Mouse (Mus musculus) inflammation-experienced regulatory T-cells, adult 6 months (primary cell): ENCODE data around the gene Pold1. TPM values are rescaled to one million over a fixed set of nuclear protein-coding genes. Genes with fewer than 3 reads are reported as not detected.

Experiments
- ATAC-seq: one replicate; pipeline ENCODE4 v1.8.0; 2017
- polyA plus RNA-seq, 3 experiments: library from polyadenylated mRNA; unstranded; fragments of 100-300 nt; shearing (Covaris generic); gene quantifications; one replicate each; pipeline ENCODE4 v1.2.1; 2017

Pold1 gene
- polyA plus RNA-seq, 3 experiments from 2014 or later = 21.0 to 32.4 (median 21.4) TPM

DNA sequence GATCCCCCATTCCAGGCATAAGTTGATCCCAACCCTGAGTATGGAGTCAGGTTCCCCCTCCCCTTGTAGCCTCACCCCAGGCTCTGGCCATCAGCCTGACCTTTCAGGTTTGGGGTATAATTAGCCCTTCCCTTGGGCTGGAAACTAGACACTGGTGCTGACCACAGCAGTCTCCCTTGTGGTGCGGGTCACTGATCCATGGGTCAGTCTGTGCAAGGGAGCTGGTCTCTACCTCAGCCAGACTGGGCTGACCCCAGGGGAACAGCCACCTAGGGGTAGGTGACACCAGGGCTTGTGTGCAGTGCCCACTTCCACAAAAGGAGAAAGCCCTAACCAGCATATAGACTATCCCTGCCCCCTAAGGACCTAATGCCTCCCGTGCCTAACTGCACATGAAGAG lies 25.6 kb downstream of the Pold1 start:
- ATAC-seq = no peak

DNA sequence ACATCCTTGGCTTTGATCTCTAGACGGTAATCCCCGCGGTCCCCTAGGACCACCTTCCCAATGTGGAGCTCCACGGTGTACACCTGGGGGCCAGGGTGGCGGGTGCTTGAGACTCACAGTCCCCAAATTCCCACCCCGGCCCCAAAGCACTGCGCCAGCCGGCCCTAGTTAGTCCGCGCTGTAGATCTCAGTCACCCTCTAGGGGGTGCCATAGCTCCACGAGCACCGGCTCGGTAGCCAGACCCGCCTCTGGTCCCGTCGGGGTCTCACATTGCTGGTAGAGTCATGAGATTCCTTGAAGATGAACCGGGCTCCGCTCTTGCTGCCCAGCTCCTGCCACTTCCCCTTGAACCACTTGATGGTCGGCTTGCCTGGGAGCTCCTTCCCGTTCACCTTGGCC lies 26.9 kb downstream of the Pold1 start:
- no peak for ATAC-seq

DNA sequence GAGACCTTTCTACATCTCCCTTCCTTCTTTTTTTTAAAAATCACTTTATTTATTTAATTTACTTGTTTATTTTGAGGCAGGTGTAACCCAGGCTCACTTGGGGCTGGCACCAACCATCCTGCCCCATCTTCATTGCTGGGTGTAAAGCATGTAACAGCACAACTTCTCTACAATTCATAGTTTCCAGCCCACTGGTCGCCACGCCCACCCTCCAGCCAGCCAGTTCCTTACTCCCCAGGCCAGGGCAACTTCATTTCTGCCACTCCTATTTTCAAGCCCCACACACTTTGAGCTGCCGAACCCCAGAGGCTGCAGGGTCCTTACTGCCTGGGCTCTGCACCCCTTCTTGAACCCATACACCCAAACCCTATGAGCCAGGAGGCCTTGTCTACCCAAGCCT lies 27.7 kb downstream of the Pold1 start:
- ATAC-seq = no peak

DNA sequence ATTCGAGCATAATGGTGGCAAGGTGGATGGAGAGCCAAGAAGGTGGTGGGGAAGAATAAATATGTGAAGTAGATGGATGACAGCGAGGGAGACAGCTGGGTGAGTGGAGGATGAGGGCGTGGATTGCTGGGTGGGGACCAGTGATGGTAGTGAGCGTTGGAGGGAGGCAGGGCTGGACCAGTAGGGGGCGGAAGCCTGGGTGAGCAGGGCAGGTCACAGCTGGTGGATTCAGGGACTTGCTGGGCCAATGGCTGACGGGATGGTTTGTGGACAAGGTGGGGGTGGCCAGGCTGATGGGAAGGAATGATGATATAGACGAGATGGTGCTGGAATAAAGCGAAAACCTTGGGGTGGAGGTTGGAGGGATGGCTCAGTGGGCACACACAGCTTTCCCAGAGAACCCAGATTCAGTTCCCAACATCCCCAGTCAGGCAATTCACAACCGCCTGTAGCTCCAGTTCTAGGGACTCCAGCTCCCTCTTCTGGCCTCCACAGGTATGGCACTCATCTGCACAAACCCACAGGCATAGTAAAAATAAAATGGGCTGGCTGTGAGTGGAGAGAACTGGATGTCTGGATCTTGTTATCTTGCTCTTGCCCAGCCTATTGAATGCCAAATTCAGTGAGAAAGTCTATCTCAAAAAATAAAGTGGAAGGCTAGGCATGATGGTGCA lies 29.3 kb downstream of the Pold1 start:
- ATAC-seq = no peak

DNA sequence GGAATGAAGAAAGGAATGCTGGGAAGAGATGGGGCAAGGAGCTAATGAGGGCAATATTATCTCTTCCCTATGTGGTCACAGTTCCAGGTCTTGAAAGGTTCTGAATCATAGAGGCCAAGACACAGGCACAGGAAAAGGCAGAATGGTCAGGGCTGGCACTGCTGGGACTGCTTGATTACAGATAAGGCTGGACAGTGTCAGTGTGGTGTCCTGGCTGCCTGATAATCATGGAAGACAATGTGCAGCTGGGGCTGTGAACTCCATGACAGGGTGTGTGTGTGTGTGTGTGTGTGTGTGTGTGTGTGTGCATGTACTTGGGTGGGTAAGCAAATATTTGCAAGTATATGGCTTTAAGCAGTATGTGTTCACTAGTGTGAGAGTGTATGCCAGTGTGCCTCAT lies 41.2 kb downstream of the Pold1 start:
- no peak for ATAC-seq

DNA sequence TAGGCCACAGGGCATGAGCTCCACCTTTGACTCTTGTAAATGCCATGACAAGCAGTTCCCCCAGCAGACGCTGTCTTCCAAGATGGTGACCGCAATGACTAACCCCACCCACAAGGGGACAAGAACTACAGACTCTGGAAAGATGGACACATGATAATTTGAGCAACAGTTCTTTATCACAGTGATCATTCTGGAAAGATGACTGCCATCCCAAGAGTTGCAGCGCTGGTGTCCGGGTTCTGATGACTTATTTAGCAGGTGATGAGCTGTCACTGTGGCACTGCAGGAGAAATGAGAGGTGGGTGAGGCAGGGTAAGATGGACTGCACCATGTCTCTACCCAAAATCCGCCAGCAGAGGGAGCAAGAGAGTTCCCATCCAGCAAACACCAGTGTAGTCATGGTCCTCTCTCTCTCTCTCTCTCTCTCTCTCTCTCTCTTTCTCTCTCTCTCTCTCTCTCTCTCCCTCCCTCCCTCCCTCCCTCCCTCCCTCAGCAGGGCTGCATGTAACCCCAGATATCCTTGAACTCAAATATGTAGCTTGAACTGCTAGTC lies 47.0 kb downstream of the Pold1 start:
- ATAC-seq = peak; percentile 80

DNA sequence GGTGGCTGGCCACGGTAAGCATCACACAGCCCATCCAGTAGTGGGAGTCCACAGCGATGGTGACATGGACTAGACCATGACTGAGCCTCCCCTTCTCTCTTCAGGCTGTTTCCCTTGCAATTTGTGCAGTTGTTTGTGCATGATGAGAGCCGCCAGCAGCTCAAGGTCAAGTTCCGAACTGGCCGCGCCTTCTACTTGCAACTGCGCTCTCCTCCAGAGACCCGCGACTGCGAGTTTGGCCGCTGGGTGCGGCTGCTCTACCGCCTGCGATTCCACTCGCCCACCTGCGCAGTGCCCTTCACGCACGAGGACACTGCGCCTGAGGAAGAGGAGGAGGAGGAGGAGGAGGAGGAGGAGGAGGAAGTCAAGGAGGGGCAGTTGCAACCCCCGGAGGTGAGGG lies 48.6 kb downstream of the Pold1 start:
- ATAC-seq = no peak

DNA sequence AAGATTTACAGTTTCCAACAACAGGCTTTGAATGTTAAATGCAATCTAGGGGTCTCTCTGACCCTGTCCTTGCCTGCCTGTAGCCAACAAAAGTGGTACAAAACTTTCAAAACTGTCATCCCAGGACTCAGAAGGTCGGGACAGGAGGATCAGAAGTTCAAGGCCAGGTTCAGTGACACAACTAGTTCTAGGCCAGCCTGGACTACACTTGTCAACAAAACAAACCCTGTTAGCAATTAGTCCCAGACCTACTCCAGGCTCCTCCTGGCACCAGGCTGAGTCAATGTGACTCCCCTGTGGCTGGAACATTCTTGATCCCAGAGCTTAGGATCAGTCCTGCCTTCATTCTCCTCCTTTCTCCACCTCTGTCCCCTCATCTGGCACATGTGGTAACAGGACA lies 49.7 kb downstream of the Pold1 start:
- no peak for ATAC-seq

DNA sequence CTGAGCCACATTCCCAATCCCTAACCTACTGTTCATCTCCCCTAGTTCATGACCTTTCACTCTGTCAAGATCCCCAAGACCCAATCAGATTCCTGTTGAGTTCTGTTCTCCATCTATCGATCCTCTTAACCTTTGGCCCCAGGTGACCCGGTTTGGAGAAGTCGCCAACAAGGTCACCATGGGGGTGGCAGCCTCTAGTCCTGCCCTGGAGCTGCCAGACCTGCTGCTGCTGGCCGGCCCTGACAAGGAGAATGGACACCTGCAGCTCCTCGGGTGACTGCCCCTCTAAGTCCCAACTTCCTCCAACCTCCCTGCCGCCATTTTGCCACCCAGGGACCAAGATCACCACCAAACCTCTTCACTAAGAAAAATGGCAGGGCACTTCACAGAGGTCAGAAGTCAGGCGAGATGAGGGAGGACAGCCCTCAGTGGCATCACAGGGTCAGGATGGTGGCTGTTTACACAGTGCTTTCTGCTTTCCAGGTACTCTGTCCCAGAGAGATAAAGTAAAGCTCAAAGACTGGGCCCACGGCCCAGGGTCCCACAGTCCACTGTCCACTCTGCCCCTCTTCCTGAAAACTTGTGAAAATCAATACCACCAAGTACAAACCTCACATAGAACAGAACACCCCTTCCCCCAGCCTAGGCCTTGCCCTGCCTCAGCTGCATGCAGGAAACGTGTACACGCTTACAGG lies 51.1 kb downstream of the Pold1 start:
- no peak for ATAC-seq

DNA sequence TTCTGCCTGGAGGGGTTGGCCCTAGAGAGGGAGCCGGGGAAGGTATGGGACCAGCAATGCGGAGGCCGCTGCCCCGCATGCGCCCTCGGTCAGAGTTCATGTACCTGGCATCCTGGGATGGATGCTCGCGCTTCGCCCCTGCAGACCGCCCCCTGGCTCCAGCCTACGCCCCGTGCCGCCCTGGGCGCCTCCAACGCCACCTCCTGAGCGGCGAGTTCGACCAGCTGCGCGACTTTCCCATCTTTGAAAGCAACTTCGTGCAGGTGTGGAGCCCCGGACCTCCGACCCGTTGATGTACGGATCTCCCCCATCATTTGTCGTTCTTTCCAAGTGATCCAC lies 51.9 kb downstream of the Pold1 start:
- ATAC-seq = no peak

DNA sequence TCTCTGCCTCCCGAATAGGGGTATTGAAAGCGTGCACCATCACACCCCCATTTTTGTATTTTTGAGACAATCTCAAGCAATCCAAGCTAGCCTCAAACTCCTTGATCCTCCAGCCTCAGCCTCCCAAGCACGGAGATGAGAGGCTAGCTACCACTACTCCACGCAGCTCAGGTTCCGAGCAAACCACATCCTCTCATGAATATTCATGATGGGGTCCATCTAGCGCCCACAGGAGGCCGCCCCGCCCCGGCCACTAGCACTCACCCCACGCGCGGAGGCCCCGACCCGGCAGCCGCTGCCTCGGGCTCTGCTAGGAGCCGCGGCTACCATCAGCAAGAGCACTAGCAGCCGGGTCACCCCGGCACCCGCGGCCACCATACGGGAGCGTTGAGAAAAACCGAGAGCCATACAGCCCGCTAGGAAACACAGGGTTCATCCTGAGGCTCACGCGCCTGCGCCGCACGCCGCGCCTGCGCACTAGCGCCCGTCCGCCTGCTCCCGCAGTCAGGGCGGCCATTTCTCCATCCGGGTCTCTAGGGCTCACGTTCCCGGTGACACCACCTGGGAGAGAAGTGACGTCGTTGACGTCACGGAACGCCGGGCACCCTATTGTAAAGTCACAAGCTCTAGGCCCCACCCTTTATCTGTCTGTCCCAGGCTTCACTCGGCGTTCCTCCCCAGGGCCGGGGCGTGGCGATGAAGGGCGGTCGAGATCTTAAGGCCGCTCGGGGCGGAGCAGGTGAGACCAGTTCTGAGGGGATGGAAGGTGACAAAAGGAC lies 52.5 kb downstream of the Pold1 start, which contains the start of the genes Emc10 and Fam71e1:
TSS of gene Emc10 (minus strand) at position 538 of the 779 bp plus-strand sequence.
TSS of gene Fam71e1 (plus strand) at position 590 of the 779 bp plus-strand sequence.
- ATAC-seq = peak; percentile 93

DNA sequence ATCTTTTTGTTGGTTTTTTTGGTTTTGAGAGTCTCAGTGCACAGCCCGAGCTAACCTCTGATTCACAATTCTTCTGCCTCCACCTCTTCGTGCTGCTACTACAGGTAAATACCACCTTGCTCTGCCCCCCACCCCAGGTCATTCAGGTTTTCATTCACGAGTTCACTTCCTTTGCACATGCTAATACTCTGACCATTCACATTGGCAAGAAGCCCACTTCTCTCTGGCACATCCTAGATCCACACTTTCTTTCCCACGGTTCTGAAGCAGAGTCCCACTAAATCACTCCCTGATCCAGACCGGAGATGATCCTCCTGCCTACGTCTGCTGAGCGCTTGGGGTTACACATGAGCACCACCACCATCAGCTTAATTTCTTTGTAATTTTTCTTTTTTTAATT lies 53.6 kb downstream of the Pold1 start:
- ATAC-seq = no peak

DNA sequence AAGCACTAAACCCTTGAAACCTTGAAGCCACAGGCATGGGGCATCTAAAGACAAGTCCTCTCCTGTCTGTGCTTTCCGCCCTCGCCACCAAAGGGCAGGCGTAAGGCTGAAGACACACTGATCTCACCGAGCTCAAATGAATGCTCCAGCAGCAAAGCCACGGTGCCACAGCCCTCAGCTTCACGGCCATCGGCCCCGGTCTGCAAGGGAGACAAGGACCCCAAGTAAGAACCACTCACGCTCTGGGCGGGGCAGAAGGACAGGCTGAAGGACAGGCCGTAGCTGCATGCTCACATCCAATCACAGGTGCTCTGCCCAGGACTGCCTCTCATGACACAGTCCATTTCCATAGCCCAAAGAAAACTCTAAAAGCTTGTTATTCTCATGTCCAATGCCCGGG lies 54.0 kb downstream of the Pold1 start:
- no peak for ATAC-seq

DNA sequence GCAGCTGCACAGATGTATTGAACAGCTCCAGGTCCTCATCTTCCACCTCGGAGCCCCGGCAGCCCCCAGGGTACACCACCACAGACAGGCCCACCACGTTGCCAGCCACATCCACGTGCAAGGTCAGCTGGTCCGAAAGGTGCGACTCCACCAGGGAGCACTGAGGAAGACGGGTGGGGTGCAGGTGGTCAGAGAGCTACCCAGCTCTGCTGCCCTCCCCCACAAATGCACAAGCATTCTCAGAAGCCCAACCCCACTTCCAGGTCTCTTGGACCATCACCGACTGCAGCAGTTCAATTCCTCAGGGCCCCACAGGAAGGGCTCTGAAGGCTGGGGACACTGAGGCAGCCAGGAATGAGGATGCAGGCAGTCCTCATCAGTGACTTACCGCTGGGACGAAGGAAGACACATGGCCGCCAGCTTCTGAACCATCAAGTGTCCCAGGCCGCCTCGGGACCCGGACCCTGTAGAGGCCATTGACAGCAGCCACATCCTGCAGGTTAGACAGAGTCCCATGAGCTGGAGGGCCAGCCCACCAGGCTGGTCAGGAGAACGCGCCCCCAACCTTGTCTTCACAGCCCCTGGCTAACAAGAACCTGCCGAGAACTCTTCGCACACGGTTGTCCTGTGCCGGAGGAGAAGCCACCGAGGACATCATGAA lies 56.4 kb downstream of the Pold1 start:
- no peak for ATAC-seq

DNA sequence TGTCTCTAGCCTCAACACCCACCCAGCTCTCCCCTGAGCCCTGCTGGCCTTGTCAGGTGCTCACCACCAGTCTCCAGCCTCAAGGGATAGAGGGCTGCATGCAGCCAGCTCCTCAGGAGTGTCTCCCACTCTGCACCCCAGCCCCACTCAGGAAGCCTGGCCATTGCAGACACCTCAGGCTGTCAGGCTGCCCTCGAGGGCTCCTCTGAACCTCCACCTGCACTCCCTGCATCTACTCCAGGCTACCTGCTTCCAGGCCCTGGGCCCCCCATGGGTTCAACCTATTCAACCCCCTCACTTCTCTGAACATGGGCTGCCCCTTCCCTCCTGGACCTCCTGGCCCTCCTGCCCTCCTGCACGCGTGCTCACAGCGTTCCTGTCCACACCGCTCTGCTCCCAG lies 57.3 kb downstream of the Pold1 start:
- no peak for ATAC-seq

DNA sequence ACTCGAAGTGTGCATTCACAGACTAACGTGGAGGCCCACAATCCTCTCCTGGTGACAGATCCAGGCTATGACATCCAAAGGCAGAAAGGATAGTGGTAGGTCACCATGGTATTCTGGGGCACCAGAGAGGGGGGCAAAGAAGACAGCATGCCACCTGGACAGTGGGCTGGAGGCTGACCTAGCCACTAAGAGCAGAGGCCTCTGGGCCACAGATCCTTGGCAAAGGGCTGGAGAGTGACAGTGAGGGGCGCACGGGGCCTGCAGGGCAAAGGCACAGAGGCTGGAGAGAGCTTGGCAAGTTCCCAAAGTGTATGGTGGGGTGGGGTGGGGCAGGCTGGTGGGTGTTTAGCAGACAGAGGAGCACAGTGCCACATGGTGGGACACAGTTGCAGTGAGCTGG lies 58.4 kb downstream of the Pold1 start:
- ATAC-seq = no peak

DNA sequence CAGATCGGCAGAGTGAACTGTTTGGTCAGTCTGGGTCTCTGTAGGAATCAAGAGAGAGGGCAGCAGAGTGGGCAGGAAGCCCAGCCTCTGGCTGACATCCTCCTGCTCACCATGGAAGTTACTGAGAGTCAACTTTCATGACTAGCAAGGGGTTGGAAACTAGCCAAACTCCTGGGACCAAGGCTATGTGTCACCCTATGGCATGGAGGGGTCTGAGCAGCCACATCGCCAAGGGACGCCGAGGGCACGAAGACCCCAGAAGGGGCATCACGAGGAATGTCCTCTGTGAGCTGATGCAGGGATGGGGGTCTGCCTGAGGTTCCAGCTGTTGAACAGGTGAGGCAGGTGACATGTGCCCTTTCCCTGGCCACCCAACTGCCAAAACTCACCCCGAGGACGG lies 60.1 kb downstream of the Pold1 start:
- no peak for ATAC-seq

DNA sequence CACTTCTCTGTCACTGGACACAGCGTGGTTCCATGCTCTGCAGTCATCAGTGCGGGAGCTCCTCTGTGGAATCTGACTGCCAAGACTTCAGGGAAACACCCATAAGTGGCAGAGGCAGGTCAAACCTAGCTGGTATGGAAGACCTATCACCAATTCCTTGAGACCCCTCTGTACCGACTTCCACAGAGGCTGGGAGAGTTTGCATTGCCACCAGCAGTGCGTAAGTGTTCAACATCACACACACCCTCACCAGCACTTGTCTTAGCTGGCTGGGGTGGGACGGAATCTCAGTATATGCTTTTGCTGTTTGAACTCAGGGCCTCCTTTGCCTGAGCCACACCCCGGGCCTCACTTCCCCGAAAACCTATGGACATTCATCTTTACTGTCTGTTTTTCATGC lies 60.7 kb downstream of the Pold1 start:
- ATAC-seq = no peak

DNA sequence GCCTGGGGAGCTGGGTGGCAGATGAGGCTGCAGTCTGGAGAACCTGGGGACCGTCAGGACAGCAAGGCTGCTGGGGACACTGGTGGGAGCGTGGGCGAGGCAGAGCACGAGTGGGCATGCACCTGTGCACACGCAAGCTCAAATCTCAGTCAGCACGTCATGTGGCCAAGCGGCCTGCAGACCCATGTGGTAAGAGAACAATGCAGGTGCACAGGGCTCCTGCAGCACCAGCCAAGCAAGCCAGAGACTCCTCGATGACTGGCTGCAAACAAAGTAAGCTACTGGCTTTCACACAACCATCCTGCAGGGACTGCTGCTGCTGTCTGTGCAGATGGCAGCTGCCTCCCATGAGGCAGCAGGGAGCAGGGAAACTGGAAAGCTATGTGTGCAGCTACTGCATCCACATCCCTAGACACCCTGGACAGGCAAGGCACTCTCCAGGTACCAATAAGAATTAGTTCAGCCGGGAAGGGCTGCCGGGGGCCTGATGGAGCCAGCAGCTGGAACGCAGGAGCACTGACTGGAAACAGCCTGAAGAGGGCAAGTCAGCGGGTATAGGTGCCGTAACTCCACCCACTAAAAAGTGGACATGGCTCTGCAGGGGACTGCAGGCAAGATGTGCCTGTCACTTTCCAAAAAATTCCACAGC lies 61.6 kb downstream of the Pold1 start:
- no peak for ATAC-seq

DNA sequence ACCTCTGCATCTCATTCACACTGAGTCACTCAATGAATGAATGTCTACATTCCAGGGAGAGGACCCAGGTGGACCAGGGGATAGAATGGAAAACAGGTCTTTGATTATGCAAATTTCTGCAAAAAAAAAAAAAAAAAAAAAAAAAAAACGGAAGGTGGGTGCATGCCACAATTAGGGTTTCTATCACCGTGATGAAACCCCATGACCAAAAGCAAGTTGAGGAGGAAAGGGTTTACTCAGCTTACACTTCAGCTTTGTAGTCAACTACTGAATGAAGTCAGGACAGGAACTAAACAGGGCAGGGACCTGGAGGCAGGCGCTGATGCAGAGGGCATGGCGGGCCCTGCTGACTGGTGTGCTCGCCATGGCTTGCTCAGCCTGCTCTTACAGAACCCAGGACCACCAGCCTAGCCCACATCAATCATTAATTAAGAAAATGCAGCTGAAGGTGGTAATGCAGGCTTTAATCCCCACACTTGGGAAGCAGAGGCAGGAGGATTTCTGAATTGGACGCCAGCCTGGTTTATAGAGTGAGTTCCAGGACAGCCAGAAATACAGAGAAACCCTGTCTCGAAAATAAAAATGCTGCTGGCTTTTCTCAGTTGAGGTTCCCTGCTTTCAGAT lies 63.0 kb downstream of the Pold1 start:
- peak; percentile 25 for ATAC-seq

DNA sequence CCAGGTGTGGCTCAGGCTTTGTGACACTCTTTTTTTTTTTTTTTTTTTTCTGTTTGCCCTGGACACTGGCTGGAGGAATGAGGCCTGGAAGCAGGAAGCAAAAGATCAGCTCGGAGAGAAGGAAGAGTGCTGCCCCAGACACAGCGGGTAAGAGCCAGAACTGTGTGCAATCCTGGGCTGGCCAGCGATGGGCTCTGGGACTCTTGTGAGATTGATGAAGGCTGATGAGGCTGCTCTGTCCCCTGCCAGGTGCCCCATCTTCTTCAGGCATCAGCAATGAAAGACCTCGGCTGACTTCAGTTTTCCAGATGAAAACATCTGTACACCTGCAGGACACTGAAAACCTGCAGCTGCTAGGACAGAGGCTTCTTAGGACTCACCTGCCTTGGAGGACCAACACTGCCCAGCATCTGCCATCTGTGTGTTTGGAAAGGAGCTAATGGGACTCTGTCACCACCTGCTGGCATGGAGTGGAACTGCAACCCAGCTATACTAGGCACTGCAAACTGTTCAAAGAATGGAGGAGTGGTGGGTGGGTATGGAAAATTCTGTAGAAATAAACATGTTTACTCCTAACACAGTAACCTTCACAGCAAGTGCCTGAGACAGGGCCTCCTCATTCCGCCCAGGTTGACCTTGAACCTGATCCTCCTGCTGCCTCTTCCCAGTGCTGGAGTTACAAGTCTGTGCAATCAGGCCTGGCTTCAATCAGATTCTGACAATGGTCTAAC lies 63.6 kb downstream of the Pold1 start:
- peak; percentile 80 for ATAC-seq
